Mouse (Mus musculus): ENCODE data around the gene Ppp1r13l.

DNA sequence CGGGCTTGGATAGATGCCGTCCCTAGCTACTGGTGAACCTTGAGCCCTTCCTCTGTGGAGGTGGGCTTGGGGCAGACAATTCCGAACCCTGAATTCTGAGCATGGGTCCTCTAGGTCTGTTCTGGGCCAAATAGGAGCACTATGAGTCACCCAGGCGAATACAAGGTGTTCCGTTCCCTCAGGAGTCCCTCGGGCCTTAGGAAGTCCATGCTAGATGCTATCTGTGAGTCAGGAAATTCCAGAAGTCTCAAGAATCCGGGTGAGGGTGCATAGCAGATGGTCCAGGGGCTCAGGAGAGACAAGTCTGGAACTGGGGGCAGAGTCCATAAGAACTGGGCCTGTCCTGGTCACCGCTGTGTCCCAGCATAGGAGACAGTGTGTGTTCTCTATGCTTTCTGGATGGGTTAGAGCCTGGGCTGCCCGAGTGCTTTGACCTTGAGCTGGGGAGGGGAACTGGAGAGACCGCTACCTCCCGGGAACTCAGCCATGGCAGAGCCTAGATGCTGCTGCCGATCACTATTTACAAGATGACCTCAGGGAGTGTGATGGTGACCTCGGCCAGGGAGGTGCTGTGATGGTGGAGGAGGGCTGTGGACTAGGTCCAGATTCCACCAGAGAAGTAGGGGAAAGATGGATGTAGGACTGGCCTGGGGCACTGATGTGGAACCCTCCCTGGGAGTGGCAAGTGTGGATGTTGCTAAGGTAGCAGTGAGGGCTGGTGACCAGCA is 10.2 kb upstream of the Ppp1r13l start:
- TF ChIP-seq CTCF (IDR thresholded peaks at IDR 0.05; ENCODE audit: borderline replicate concordance, control insufficient read depth, extremely low read depth, insufficient read depth, low read length, poor library complexity) (no peak), POLR2A (IDR thresholded peaks at IDR 0.05; ENCODE audit: control insufficient read depth, extremely low read depth, insufficient read depth, low read length, poor library complexity) (no peak)
